Mouse (Mus musculus) granulocyte monocyte progenitor cell, adult 5-6 weeks (primary cell): Measurements from ENCODE around the gene Nfib. TPM values are rescaled to one million over a fixed set of nuclear protein-coding genes. Genes with fewer than 3 reads are reported as not detected.

Source experiments
- ATAC-seq: replicated peaks from 2 replicates; pipeline ENCODE4 v1.8.0; 2016; ENCODE audit warnings: mild to moderate bottlenecking, moderate TSS enrichment, inconsistent platforms; ENCODE audit not compliant: poor library complexity, severe bottlenecking
- total RNA-seq, 2 experiments: library from RNA; stranded (forward) in 1 of 2; stranded (reverse) in 1 of 2; fragments of 200-712, 200-1000 nt in 1 of 2; fragments of >200 nt in 1 of 2; fragmentation: Nextera tagmentation in 1 of 2; gene quantifications; 2 replicates each; pipeline ENCODE4 v1.2.3; 2014 to 2017

The Nfib gene
- total RNA-seq, 2 experiments from 2014 or later: not detected

- ATAC-seq: no peak
These were observed 187.4 kb downstream of the Nfib start for GRCm38 (mm10) chr4:82518132-82518531.

- ATAC-seq: no peak
These were observed 188.2 kb downstream of the Nfib start for GRCm38 (mm10) chr4:82517311-82517710.

DNA sequence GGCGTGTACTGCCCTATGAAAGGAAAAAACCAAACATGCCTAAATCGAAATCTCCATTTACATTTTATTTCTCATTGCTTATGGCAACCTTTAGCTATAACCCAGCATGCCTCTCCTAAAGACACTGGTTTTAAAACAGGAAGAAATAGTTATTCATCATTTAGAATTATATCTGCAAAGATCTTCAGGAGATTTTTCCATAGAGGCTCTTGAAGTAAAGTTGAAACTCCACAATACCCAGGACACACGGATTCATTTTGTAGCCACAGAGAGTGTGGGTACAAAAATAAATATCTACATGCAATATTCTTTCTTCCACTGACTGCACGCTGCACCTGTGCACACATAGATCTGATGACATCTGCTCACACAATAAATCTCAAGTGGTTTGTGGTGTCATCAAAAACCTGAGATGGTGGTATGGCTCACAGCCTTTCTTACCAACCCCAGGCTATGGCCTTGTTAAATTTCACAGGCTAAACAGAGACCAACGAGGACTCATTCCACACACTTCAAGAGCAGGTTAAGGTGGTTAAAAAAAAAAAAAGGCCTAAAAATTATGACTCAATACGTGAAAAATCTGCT is 189.2 kb downstream of the Nfib start:
- ATAC-seq: no peak

- ATAC-seq: no peak
These were observed 190.6 kb downstream of the Nfib start for GRCm38 (mm10) chr4:82514921-82515320.

DNA sequence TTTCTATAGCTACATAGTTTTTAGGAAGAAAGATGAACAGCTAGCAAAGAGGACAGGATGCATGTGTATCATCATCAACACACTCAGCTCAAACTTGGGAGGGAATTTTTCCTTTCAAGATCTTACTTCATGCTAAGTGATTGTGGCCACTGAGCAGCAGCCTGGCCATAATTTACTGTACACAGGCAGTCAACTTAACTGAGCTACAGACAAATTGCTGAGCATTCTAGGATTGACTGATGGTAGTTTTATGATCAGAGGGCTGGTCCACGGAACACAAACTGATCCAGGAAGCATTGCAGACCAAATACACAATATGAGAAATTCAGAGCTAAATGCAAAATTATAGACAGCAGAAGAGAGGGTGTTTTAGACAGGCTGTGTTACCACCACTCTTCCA is 191.2 kb downstream of the Nfib start:
- ATAC-seq: no peak

- no peak for ATAC-seq
These were observed 192.2 kb downstream of the Nfib start for GRCm38 (mm10) chr4:82513426-82513750.

DNA sequence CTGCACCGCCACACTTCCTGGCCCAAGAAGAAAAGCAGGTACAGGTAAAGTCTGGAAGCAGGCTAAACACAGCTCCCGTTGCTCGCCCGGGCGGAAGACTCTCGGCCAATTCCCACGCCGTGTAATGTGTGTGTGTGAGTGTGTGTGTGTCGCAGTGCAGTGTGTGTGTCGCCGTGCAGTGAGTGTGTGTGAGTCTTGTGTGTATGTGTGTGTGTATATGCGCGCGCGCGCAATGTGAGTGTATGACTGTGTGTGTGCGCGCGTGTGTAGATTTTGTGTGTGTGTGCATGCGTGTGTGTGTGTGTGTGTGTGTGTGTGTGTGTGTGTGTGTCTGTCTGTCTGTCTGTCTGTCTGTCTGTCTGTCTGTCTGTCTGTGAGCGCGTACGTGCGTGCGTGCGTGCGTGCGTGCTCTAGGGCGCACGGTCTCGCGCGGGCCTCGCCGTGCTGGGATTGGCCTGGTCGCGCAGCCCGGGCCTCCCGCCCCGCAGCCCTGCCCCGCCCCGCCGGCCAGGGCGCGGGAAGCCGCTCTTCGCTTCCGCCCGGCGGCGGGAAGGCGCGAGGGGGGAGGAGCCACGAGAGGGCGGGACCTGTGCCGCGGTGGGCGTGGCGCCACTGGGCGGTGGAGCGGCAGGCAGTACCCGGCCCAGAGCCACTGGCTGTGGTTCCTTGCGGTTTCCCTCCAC is 192.7 kb downstream of the Nfib start:
- ATAC-seq: peak; percentile 97

GRCm38 (mm10) chr4:82512335-82512734 is 193.2 kb downstream of the Nfib start:
- ATAC-seq: no peak

DNA sequence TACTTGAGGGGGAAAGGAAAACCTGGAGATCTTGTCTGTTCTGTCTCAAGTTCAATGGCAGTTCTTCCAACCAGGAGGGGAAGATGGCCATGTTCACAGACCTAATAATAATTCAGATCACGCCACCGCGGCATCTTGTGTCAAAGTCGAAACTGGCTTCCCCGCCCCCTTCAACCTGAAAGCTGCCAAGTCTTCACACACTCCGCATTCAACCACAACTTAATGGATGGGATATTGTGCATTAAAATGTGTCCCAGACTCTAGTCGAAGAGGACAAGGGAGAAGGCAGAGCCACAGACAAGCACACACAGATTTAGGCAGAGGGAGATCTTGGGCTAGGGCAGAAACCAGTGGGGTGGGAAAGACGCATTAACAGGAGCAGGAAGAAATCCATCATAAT is 194.0 kb downstream of the Nfib start:
- ATAC-seq: no peak

GRCm38 (mm10) chr4:82511001-82511513 is 194.5 kb downstream of the Nfib start:
- no peak for ATAC-seq

GRCm38 (mm10) chr4:82509771-82510170 is 195.8 kb downstream of the Nfib start:
- no peak for ATAC-seq

DNA sequence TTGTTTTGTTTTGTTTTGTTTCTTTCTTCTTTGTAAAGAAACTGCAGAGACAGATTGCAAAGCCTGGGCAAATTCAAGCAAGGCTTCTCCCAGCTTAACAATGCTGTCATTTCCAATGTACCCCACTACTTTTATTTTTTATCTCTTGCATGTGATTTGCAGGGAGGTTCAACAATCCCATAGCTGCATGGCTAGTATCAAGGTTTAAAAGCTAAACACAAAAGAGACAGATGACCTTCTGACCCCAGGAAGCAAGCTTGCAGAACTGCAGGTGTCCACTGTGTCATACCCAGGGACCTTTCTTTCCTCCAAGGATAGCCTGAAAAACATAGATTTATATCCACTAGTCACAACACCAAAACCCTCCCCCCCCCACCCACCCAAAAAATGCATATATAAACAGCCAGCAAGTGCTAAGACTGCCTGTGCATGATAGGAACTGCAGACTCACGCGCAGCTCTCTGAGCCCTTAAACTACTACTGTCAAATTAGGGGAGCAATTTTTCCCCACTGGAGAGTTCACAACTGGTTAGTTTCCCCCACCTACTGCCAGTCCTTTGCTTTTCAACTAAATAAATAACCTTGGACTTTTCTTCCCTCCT is 196.3 kb downstream of the Nfib start:
- no peak for ATAC-seq

DNA sequence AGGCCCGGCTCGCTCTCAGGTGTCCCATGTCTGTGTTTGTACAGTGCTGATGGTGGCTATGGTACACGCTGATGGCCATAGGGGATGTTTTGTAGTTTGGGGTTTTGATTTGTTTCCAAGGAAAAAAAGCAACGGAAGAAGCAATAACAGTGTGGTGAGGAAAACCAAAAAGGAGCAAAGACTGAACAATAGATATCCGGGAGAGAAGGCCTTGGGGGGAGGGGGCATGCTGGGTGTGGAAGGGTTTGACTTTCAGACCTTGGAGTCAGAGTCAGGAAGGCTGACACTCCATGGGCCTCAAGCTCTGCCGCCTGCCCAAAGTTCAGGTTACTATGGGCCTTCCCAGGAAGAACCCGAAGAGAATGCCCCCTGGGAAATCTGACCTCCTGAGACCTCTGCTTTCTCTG is 197.3 kb downstream of the Nfib start:
- no peak for ATAC-seq

GRCm38 (mm10) chr4:82507541-82508280 is 197.8 kb downstream of the Nfib start:
- no peak for ATAC-seq

DNA sequence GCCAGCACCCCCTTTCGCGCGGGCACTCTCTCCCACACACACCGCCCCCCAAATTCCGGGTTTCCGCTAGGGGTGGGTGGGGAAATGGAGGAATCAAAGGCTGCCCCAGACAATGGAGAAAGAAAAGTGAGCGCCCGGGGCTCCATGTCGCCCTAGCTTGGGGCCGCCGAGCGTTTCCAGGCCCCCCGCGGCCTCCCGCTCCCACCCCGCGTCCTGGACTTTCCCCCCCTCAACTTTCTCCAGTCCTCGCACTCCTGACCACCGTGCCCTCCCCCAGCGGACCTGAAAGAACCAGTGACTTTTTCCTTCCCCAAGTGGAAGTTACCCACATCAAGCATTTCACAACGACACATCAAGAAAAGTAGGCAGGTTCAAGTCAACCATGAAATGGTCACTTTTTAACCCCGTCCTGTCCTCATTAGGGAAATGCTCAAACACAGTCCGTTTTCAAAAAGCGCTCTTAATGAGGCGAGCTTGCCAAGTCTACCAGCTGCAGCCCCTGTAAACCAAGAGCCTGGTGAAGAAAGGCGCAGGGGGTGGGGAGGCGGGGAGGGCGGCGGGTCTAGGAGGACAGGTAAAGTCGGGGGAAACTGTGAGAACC is 198.7 kb downstream of the Nfib start:
- peak; percentile 41 for ATAC-seq

DNA sequence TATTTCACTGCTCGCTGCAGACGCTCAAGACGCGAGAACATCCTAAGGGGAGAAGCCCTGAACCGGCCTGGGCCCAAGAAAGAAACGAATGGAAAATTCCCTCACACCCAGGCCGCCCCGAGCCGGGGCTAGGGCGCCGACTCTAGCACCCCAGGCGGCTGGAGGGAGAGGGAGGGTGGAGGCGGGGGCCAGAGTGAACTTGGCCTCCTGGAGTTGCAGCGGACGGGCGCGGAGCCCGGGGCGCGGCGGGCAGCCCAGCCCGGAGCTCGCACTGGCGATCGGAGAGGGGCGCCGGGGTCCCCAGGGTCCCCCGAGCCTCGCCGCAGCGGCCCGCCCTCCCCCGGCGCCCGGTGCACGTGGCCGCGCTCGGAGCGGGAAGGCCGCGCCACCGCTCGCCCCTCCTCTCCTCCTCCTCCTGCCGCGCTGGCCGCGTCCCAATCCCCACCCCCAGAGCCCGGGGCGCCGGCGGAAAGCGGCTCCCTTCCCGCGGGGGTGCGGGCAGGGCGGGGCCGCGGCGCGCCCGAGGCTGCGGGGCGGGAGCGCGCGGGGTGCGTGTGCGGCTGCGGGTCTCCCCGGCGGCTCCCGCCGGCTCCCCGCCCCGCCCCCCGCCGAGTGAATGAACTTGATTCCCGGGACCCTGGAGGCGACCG is 199.3 kb downstream of the Nfib start:
- ATAC-seq: peak; percentile 31; the same call in 1 of the 2 replicates

GRCm38 (mm10) chr4:82505121-82506031 is 200.2 kb downstream of the Nfib start:
- ATAC-seq: no peak

GRCm38 (mm10) chr4:82504284-82505120 is 201.0 kb downstream of the Nfib start:
- ATAC-seq: peak; percentile 14; the same call in 1 of the 2 replicates
